Mouse (Mus musculus) ovary, postnatal 10 days (tissue): ENCODE results near the gene Fbxw5.

Experiments used
- DNase-seq: peaks from one replicate; pipeline ENCODE4 v3.0.0; 2022; ENCODE audit warnings: low spot score

Gene Fbxw5

GRCm38 (mm10) chr2:25477967-25478675, 22.4 kb upstream of the Fbxw5 start:
- DNase-seq: no peak

GRCm38 (mm10) chr2:25479551-25480311, 20.8 kb upstream of the Fbxw5 start:
- DNase-seq: no peak

GRCm38 (mm10) chr2:25480541-25480940, 20.0 kb upstream of the Fbxw5 start:
- no peak for DNase-seq

GRCm38 (mm10) chr2:25482969-25483368, 17.6 kb upstream of the Fbxw5 start:
- no peak for DNase-seq

GRCm38 (mm10) chr2:25484901-25485647, 15.5 kb upstream of the Fbxw5 start:
- DNase-seq: no peak

GRCm38 (mm10) chr2:25487965-25488670, 12.4 kb upstream of the Fbxw5 start:
- DNase-seq: no peak

GRCm38 (mm10) chr2:25488671-25489068, 11.9 kb upstream of the Fbxw5 start:
- no peak for DNase-seq

- DNase-seq: no peak
Measured at GRCm38 (mm10) chr2:25492988-25493387, 7.6 kb upstream of the Fbxw5 start.

GRCm38 (mm10) chr2:25493476-25493961, 7.0 kb upstream of the Fbxw5 start, which contains the start of gene Lcn12:
Gene Lcn12 (minus strand): TSS chr2:25493911.
- DNase-seq: no peak

GRCm38 (mm10) chr2:25496462-25496861, 4.1 kb upstream of the Fbxw5 start:
- DNase-seq: no peak

- DNase-seq: no peak
Measured at GRCm38 (mm10) chr2:25497846-25498575, 2.5 kb upstream of the Fbxw5 start.

- DNase-seq: no peak
Measured at GRCm38 (mm10) chr2:25498622-25499478, 1.7 kb upstream of the Fbxw5 start.

- no peak for DNase-seq
Measured at GRCm38 (mm10) chr2:25500071-25500575, 427 bp upstream of the Fbxw5 start.

GRCm38 (mm10) chr2:25501593-25502486, 1.3 kb downstream of the Fbxw5 start, which contains the start of gene C8g:
Gene C8g (minus strand): TSS chr2:25501719.
- DNase-seq: no peak

GRCm38 (mm10) chr2:25502726-25503125, 2.2 kb downstream of the Fbxw5 start:
- DNase-seq: no peak

GRCm38 (mm10) chr2:25504538-25504937, 4.0 kb downstream of the Fbxw5 start:
- no peak for DNase-seq

GRCm38 (mm10) chr2:25505000-25505399, 4.5 kb downstream of the Fbxw5 start:
- no peak for DNase-seq

GRCm38 (mm10) chr2:25505860-25506259, 5.3 kb downstream of the Fbxw5 start:
- no peak for DNase-seq

GRCm38 (mm10) chr2:25506964-25507363, 6.4 kb downstream of the Fbxw5 start:
- no peak for DNase-seq
